Mouse (Mus musculus): ENCODE data around the gene Tcl1b5. TPM values are rescaled to one million over a fixed set of nuclear protein-coding genes. Genes with fewer than 3 reads are reported as not detected.
"Not testable (repeated sequence)": the region's sequence is repeated elsewhere in the genome, so short reads cannot be mapped to it uniquely, and the experiment has no call there.

Tcl1b5 gene
- polyA plus RNA-seq (2012; rRNA removed) = not detected in 2 replicates

DNA sequence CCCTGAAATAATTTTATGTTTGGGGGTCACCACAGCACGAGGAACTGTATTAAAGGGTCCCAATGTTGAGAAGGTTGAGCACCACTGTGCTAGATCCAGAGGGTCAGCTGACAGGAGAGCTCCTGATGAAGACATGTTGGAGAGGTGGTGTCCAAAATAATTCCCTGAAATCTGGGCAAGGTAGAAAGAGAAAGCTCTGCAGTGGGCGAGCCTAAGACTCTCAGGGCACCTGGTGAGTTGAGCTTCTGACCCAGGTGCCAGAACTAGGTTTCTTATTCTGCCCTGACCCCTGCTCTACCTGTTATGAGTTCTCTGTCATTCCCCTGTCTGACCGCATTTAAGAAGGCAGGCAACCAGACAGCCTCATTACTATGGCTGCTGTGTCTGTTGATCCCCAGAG, at the start of gene Tcl1b5:
Tcl1b5 (plus strand) TSS at position 301 of the 400 bp plus-strand sequence.
- not testable (repeated sequence) for DNase-seq (ENCODE audit: low spot score)

GRCm38 (mm10) chr12:105126516-105126915, 49.6 kb upstream of the Tcl1b5 start:
- DNase-seq (ENCODE audit: low spot score) = no peak

DNA sequence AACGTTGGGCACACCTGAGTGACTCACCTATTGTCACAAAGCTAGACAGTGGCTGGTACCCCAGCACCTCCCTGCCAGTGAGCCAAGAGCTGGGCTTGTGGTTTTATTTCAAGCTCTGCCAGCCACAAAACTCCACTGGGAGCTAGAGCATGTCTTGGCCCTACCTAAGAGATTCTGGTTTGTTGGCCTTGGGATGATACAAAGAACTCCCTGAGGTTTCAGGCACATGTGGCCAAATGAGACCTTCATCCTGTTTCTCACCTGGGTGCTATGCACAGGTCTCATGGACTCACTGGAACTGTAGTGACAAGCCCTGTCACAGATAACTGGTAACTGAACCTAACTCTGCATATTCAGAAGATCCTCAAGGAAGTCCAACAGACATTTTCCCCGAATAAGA, 48.5 kb upstream of the Tcl1b5 start:
- DNase-seq (ENCODE audit: low spot score) = no peak

DNA sequence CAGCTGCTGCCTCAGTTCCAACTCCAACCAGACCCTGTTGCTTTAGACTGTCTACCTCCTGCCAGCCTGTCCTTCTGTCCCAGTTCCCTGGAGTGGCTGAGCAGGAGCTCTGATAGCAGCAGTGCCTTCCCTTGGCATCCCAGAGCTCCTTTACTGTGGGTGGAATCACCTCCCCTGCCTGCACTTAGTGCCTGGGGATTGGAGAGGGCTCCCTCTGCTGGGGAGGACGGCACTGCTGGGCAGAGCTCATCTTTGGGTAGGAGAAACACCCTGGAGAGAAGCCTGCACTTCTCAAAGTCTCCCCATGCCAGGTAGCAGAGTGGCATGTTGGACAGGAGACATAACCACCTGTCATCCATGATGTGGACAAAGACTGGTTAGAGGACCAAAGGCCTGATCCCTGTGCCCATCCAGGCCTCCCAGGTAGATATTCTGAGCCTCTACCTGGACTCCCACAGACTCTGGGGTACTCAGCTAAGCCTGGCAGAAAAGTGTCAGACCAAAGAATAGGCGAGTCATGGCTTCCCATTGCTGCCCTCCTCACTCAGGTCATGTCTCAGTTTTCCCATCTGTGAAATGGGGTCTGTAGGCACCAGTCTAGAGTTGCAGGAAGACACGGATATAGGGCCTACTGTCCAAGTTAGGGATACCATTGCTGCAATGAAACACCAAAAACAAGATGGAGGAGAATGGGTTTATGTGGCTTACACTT, 46.5 kb upstream of the Tcl1b5 start:
- not testable (repeated sequence) for DNase-seq (ENCODE audit: low spot score)

- not testable (repeated sequence) for DNase-seq (ENCODE audit: low spot score)
These were observed 42.0 kb upstream of the Tcl1b5 start for GRCm38 (mm10) chr12:105134167-105134566.

DNA sequence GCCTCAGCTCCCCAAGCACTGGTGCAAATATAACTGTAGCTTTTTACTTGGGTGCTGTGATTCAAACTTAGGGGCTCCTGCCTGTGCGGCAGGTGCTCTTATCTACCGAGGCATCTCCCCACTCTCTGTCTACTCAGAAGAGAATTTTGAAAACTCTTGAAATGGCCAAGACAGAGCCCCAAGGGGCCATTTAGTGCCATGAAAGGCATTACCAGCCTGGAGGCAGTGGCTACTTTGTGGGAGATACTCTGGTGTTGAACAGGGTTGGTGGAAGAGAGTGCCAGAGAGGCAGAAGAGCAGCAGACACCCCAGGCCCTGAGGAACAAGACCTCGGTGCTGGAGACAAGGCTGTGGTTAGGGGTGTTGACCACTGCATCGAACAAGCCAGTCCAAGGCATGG, 41.3 kb upstream of the Tcl1b5 start:
- DNase-seq (ENCODE audit: low spot score) = not testable (repeated sequence)

- DNase-seq (ENCODE audit: low spot score) = not testable (repeated sequence)
These were observed 38.4 kb upstream of the Tcl1b5 start for GRCm38 (mm10) chr12:105137729-105138128.

GRCm38 (mm10) chr12:105143096-105143495, 33.0 kb upstream of the Tcl1b5 start:
- DNase-seq (ENCODE audit: low spot score) = no peak

DNA sequence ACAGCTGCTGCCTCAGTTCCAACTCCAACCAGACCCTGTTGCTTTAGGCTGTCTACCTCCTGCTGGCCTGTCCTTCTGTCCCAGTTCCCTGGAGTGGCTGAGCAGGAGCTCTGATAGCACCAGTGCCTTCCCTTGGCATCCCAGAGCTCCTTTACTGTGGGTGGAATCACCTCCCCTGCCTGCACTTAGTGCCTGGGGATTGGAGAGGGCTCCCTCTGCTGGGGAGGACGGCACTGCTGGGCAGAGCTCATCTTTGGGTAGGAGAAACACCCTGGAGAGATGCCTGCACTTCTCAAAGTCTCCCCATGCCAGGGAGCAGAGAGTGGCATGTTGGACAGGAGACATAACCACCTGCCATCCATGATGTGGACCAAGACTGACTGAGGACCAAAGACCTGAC, 31.2 kb upstream of the Tcl1b5 start:
- not testable (repeated sequence) for DNase-seq (ENCODE audit: low spot score)

- DNase-seq (ENCODE audit: low spot score) = no peak
These were observed 30.4 kb upstream of the Tcl1b5 start, which contains the start of gene Tcl1b2 for GRCm38 (mm10) chr12:105145714-105146113. Tcl1b2 (plus strand) TSS chr12:105146014.

- DNase-seq (ENCODE audit: low spot score) = not testable (repeated sequence)
These were observed 20.9 kb upstream of the Tcl1b5 start for GRCm38 (mm10) chr12:105155286-105155685.

GRCm38 (mm10) chr12:105158842-105159241, 17.3 kb upstream of the Tcl1b5 start:
- no peak for DNase-seq (ENCODE audit: low spot score)

DNA sequence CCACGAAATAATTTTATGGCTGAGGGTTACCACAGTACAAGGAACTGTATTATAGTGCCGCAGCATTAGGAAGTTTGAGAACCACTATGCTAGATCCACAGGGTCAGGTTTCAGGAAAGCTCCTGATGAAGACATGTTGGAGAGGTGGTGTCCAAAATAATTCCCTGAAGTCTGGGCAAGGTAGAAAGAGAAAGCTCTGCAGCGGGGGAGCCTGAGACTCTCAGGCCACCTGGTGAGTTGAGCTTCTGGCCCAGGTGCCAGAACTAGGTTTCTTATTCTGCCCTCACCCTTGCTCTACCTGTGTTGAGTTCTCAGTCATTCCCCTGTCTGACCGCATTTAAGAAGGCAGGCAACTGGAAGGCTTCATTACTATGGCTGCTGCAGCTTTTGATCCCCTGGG, 16.8 kb upstream of the Tcl1b5 start, which contains the start of gene Tcl1b1:
Tcl1b1 (plus strand) TSS at position 301 of the 400 bp plus-strand sequence.
- no peak for DNase-seq (ENCODE audit: low spot score)

DNA sequence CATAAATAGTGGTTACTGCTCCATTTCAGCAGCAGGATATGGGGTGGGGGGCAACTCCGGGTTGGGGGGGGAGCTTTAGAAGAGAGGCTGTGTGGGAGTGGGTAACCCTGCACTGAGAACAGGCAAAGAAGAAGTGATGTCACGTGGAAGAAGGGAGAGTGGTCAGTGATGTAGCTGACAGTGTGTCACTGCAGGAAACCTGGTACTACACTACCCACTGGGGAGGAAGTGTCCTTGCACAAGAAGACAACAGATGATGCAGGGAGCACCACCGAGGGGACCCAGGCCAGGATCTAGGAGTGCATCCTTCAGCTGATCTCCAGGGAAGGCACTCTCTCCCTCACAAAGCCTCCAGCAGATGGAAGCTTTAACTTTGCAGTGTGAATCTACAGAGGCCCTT, 9.4 kb upstream of the Tcl1b5 start:
- DNase-seq (ENCODE audit: low spot score) = no peak

- no peak for DNase-seq (ENCODE audit: low spot score)
These were observed 2.8 kb upstream of the Tcl1b5 start for GRCm38 (mm10) chr12:105173366-105173765.

GRCm38 (mm10) chr12:105174318-105174717, 1.8 kb upstream of the Tcl1b5 start:
- peak; percentile 40 for DNase-seq (ENCODE audit: low spot score)

DNA sequence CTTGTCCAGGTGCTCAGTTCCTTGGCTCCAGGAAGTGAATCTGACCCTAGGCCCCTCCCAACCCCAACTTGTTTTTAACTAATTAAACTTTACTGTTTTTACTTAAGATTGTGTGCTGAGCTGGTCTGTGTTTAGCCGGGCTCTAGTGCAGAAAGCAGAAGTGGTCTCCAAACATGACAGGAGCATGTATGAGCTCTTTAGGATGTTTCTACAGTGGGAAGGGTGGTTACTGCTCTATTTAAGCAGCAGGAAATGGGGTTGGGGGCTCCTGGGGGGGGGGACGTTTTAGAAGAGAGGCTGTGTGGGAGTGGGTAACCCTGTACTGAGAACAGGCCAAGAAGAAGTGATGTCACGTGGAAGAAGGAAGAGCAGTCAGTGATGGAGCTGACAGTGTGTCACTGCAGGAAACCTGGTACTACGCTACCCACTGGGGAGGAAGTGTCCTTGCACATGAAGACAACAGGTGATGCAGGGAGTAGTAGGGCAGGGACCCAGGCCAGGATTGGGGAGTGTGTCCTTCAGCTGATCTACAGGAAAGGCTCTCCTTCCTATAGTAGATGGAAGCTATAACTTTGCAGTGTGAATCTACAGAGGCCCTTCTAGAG, 5.0 kb downstream of the Tcl1b5 start:
- not testable (repeated sequence) for DNase-seq (ENCODE audit: low spot score)

- not testable (repeated sequence) for DNase-seq (ENCODE audit: low spot score)
These were observed 12.8 kb downstream of the Tcl1b5 start for GRCm38 (mm10) chr12:105188980-105189379.

DNA sequence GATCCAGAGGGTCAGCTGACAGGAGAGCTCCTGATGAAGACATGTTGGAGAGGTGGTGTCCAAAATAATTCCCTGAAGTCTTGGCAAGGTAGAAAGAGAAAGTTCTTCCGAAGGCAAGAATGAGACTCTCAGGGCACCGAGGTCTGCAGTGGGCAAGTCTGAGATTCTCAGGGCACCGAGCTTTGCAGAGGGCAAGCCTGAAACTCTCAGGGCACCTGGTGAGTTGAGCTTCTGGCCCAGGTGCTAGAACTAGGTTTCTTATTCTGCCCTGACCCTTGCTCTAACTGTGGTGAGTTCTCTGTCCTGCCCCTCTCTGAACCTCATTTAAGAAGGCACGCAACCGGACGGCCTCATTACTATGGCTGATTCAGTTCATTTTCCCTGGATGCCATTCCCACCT, 14.6 kb downstream of the Tcl1b5 start, which contains the start of gene Tcl1b3:
Tcl1b3 (plus strand) TSS at position 301 of the 400 bp plus-strand sequence.
- DNase-seq (ENCODE audit: low spot score) = not testable (repeated sequence)

DNA sequence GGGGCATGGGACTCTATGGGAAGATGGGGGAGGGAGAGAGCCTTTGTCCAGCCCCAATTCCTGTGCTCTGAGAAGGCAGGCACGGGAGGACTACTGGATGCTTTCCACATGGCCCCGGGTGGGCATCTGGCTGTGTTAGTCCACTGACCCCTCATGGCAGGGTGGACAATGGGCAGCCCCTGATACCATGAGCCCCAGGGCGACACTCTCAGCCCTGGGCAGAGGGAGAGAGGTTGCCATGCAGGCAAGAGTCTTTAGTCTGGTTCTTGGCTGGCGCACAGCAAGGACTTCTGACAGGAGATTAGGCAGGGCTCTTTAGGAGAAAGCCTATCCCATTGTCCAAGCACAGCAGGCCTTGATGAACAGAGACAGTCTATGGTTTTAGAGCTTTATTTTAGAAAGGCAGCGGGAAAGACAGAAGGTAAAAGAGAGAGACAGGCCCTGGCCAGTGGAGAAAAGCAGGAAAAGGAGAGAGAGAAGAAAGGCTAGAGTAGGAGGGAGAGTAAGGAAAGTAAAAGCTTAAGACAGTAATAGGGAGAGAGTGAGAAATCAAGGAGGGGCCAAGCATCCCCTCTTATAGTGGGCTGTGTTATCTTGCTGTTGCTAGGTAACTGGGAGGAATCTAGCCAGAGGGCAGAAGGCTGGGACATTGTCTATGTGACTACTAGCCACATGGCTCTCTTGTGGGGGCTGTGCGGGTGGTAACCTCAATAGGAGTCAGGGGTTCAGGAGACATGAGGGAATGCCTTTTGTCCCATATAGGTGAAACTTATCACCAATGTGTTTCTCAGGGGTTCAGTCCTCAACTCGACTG, 23.7 kb downstream of the Tcl1b5 start:
- DNase-seq (ENCODE audit: low spot score) = not testable (repeated sequence)

DNA sequence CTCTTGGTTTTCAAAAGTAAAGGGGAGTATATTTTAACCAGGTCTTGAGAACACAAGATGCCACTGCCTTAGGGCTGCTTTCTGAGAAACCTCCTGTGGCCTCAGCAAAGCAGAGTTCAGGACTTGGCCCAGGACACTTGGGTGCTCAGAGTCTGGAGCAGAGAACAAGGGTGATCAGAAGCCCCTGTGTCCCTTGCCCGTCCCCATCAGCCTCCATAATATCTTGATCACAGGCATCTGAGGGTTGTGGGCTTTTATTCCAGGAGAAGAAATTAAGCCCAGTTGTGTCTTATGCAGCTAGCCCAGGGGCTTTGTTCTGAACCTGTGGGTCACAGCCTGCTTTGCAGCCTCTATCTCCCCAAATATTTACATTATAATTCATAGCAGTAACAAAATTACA, 25.5 kb downstream of the Tcl1b5 start, which contains the start of gene Tcl1b4:
Tcl1b4 (plus strand) TSS at position 301 of the 400 bp plus-strand sequence.
- not testable (repeated sequence) for DNase-seq (ENCODE audit: low spot score)

DNA sequence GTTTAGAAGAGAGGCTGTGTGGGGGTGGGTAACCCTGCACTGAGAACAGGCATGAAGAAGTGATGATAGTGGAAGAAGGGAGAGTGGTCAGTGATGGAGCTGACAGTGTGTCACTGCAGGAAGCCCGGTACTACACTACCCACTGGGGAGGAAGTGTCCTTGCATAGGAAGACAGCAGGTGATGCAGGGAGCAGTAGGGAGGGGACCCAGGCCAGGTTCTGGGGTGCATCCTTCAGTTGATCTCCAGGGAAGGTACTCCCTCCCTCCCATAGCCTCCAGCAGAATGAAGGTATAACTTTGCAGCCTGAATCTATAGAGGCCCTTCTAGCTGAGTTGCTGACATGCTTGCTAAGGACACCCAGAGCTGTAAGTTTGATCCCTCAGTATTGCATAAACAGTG, 30.9 kb downstream of the Tcl1b5 start:
- DNase-seq (ENCODE audit: low spot score) = no peak

Measured in urinary bladder, adult 2 months (tissue).